Mouse (Mus musculus) embryo, embryonic 10.5 days (tissue): Measurements from ENCODE around the gene Cnp.

Source experiments
- DNase-seq: peaks from one replicate; pipeline ENCODE4 v3.0.0-alpha.2; 2015; ENCODE audit warnings: low spot score

Cnp gene

DNA sequence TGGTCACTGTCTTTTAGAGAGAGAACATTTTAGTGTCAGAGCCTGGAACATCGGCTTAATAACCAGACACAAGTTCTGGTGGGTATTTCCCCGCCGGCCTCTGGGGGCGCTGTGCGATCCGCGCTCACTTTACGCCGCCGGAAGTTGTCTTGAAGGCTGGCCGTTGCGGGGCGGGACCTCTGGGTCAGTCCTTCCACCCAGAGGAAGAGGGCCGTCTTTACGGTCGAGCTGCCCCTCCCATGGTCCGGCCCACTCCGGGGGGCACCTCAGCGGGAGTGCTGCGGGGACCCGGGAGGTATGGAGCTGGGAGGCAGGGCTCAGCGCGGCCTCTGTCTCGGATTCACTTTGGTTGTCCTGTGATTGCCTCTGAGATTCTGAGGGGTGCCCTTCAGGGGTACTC is 48.0 kb downstream of the Cnp start:
- peak; percentile 95 for DNase-seq

DNA sequence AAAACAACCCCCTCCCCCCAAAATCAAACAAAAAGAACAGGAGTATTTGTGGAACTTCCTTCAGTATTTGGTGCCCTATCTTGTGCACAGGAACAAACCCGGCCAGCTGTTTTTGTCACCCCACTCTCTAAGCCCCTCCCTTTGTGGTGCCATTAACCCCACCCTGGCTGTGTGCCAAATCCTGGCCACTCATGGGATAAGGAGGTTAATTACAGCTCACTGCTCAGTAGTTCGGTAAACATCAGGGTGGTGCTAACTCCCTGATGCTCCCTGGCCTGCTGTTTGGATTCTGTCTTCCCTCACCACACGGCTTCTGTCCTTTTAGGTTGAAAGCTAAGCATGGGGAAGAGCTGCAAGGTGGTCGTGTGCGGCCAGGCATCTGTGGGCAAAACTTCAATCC is 49.2 kb downstream of the Cnp start:
- no peak for DNase-seq

DNA sequence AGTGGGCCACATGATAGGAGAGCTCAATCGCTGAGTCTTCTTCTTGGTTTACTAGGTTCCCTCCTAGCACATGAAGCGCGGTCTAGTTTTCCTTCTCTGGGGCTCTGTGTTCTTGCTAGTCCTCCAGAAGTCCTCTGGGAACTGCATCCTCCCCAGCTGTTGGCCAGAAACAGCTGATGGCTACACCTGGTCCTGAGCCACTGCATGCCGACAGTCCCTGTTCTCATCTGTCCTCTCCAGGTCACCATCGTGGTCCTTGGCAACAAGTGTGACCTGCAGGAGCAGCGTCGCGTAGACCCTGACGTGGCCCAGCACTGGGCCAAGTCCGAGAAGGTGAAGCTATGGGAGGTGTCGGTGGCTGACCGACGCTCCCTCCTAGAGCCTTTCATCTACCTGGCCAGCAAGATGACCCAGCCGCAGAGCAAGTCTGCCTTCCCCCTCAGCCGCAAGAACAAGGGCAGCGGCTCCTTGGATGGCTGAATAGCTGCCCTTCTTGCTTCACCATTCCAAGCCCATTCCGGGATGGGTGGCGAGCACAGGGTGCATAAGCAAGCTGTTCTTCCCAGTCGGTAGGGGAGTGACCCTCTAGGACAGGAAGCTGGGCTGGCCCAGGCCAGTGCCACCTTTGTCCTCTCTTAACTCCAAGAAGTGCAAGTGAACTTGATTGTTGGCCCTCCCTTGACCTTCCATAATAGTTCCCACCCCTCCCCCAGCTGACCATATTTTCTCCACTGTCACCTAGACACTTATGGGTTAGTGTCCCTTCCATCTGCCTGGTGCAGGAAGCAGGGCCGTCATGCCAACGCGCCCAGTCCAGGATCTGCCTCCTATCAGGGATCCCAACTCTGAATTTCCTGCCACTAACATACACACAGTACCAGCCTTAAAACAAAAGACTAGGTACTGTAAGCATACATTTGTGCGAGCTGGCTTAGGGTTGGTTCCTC is 51.3 kb downstream of the Cnp start:
- no peak for DNase-seq

DNA sequence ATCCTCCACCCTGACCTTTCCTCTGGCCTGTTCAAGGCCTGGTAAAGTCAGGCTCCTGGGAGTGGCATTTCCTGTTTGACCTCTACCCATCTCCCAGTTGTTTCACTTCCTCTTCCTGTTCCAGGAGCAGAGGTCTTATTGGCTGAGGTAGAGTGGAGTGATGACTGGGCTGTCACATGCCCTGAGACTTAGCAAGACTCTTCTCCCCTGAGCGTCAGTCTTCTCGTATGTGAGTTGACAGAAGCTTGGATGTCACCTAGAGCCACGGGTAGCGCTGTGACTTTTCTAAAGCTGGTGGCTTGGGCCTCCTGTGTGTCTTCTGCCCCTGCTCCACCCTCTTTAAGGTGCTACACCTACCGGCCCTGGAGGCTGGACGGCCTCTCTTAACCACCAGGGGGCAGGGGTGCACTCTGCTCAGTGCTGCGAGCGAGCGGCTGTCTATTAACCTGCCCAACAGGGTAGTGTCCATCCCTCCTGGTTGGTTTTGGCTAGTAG is 52.0 kb downstream of the Cnp start:
- peak; percentile 69 for DNase-seq

DNA sequence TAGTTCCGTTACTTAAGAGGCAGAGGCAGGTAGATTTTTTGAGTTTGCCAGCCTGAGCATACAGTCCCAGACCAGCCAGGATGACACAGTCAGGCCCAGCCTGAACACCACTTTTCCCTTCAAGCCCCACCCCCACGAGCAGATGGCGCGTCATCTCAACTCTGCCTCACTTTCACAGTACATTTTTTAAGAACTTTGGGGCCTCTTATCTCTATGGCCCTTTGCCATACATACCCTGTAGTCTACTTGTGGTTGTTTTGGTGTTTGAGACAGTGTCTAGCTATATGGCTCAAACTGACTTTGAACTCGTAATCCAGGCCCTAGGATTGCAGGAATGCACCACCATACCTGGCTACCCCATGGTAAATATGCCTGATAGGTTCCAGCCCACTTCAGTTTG is 53.4 kb downstream of the Cnp start:
- no peak for DNase-seq

DNA sequence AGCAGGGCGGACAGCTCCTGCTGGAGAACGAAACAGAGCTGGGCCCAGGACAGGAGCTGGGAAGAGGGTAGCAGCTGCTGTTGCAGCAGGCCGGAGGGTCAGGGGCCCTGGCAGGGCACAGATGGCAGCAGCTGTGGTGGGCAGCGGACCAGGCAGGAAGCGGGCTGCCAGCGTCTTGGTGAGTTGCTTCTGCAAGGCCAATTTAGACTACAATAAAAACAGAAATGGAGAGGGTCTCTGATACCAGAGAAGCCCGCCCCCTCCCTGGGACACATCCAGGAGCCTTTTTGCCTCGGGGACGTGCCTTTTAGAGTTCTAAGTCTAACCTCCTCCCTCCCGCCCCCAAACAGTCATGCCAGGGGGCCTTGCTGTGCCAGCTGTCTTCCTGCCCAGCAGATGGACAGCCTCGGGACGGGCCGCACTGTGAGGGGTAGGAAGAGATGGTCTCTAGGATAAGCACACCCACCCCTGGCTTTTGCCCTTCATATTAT is 54.2 kb downstream of the Cnp start:
- DNase-seq, result no peak

DNA sequence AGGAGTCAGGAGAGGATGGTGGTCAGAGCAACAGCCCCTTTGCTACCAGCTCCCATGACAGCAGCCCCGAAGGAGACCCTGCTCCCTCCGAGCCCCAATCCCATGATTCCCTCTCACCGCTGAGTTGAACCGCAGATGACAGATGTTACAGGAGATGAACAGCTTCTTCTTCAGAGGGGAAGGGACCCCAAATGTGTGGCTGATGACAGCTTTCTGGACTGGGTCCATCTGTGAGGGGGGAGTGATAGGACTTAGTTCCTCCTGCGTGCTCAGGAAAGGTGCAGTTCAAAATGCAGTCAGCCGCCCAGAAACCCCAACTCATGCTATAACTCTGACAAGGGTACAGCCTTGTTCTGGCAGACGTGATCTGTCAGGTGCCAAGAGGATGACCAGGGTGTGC is 59.8 kb downstream of the Cnp start:
- DNase-seq, result no peak

DNA sequence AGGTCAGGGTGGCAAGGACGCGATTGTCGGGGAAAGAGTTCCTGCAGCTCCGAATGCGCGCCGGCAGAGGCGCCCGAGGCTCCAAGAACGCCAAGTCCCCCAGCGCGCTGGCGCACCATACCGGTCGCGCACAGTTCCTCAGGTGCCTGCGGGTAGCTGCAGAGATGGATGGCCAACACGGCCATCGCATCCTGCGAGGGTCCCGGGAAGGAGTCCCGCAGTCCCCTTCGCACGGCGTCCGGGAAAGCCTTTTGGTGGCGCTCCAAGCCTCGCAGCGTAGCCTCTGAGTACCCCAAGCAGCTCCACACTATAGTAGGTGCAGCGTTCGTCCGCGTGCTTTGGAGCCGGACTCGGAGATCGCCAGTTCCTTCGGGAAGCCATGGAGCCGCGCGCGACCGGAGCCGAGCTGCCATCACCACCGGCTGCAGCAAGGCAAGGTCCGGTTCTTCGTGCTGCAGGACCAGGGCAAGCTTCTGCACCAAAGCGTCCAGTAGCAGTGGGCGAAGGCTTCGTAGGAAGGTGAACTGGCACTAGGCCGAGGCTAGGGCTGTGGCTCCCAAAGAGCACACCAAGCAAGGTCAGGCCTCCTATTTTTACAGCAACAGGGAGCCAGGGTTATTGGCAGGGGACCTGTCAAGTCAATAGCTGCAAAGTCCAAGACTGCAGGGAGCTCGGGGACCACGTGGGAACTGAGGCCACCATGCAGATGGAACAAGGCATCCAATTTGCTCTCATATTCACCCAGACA is 65.6 kb downstream of the Cnp start:
- DNase-seq, result peak; percentile 76
